Mouse (Mus musculus): ENCODE results near the gene Gclc. TPM values are rescaled to one million over a fixed set of nuclear protein-coding genes. Genes with fewer than 3 reads are reported as not detected.

Gclc gene
- polyA plus RNA-seq, 1 experiment: 12.9 TPM

- H3K27ac ChIP-seq (ENCODE audit: control insufficient read depth, insufficient read depth, low read depth, low read length): no peak overlapping the region
- H3K27me3 ChIP-seq (ENCODE audit: control insufficient read depth, insufficient read depth, low read length): no peaks in the 10 kb centered on the region
- no peak overlapping the region for H3K4me3 ChIP-seq (ENCODE audit: control insufficient read depth, low read depth, low read length)
- H3K36me3 ChIP-seq (ENCODE audit: control insufficient read depth, insufficient read depth, low read length): no peaks in the 10 kb centered on the region
- TF ChIP-seq POLR2A (IDR thresholded peaks at IDR 0.05; ENCODE audit: control insufficient read depth, low read depth, low read length) (no peak), CTCF (IDR thresholded peaks at IDR 0.05; ENCODE audit: control insufficient read depth, insufficient read depth, insufficient replicate concordance, low read depth, low read length) (no peak)
- H3K4me1 ChIP-seq (ENCODE audit: control insufficient read depth, insufficient read depth, low read length): no peaks in the 10 kb centered on the region
Measured at GRCm38 (mm10) chr9:77834259-77834993, 80.1 kb downstream of the Gclc start.

GRCm38 (mm10) chr9:77835122-77835521 lies 80.8 kb downstream of the Gclc start:
- H3K4me1 ChIP-seq (ENCODE audit: control insufficient read depth, insufficient read depth, low read length): no peaks in the 10 kb centered on the region
- H3K4me3 ChIP-seq (ENCODE audit: control insufficient read depth, low read depth, low read length): no peak overlapping the region
- TF ChIP-seq POLR2A (IDR thresholded peaks at IDR 0.05; ENCODE audit: control insufficient read depth, low read depth, low read length): no peak
- TF ChIP-seq CTCF (IDR thresholded peaks at IDR 0.05; ENCODE audit: control insufficient read depth, insufficient read depth, insufficient replicate concordance, low read depth, low read length): no peak

GRCm38 (mm10) chr9:77835756-77836155 lies 81.4 kb downstream of the Gclc start:
- TF ChIP-seq POLR2A (IDR thresholded peaks at IDR 0.05; ENCODE audit: control insufficient read depth, low read depth, low read length) (no peak), CTCF (IDR thresholded peaks at IDR 0.05; ENCODE audit: control insufficient read depth, insufficient read depth, insufficient replicate concordance, low read depth, low read length) (no peak)
- Histone ChIP-seq H3K4me3 (ENCODE audit: control insufficient read depth, low read depth, low read length) (no peak overlapping the region), H3K36me3 (ENCODE audit: control insufficient read depth, insufficient read depth, low read length) (no peaks in the 10 kb centered on the region), H3K4me1 (ENCODE audit: control insufficient read depth, insufficient read depth, low read length) (no peaks in the 10 kb centered on the region), H3K27me3 (ENCODE audit: control insufficient read depth, insufficient read depth, low read length) (no peaks in the 10 kb centered on the region), H3K27ac (ENCODE audit: control insufficient read depth, insufficient read depth, low read depth, low read length) (no peak overlapping the region)

More at GRCm38 (mm10) chr9:77835122-77835521, 80.8 kb downstream of the Gclc start:
- H3K27ac ChIP-seq (ENCODE audit: control insufficient read depth, insufficient read depth, low read depth, low read length): no peak overlapping the region
- H3K27me3 ChIP-seq (ENCODE audit: control insufficient read depth, insufficient read depth, low read length): no peaks in the 10 kb centered on the region
- no peaks in the 10 kb centered on the region for H3K36me3 ChIP-seq (ENCODE audit: control insufficient read depth, insufficient read depth, low read length)

- Histone ChIP-seq H3K4me1 (ENCODE audit: control insufficient read depth, insufficient read depth, low read length) (no peaks in the 10 kb centered on the region), H3K27ac (ENCODE audit: control insufficient read depth, insufficient read depth, low read depth, low read length) (no peak overlapping the region), H3K36me3 (ENCODE audit: control insufficient read depth, insufficient read depth, low read length) (no peaks in the 10 kb centered on the region), H3K4me3 (ENCODE audit: control insufficient read depth, low read depth, low read length) (no peak overlapping the region), H3K27me3 (ENCODE audit: control insufficient read depth, insufficient read depth, low read length) (no peaks in the 10 kb centered on the region)
- TF ChIP-seq CTCF (IDR thresholded peaks at IDR 0.05; ENCODE audit: control insufficient read depth, insufficient read depth, insufficient replicate concordance, low read depth, low read length): no peak
- no peak for TF ChIP-seq POLR2A (IDR thresholded peaks at IDR 0.05; ENCODE audit: control insufficient read depth, low read depth, low read length)
Measured at GRCm38 (mm10) chr9:77838586-77838985, 84.3 kb downstream of the Gclc start.

Other genes with a start within 250 kb of the Gclc start
- 106 and 234 TPM in 2 replicates for gene Lrrc1, start 209.7 kb upstream of the Gclc start, polyA plus RNA-seq (2012; rRNA removed)
- gene Klhl31, start 118.0 kb upstream of the Gclc start, polyA plus RNA-seq (2012; rRNA removed): 0.63 and 0.80 TPM in 2 replicates
- gene Elovl5, start 162.8 kb downstream of the Gclc start, polyA plus RNA-seq (2012; rRNA removed): 54.1 and 74.7 TPM in 2 replicates

All from testis, adult 2 months (tissue).